Mouse (Mus musculus) embryo, embryonic 9.5 days (tissue): ENCODE measurements around the gene Lgalsl.

ENCODE experiments used
- DNase-seq: peaks from one replicate; pipeline ENCODE4 v3.0.0-alpha.2; 2017; ENCODE audit errors: extremely low spot score

Gene Lgalsl

DNA sequence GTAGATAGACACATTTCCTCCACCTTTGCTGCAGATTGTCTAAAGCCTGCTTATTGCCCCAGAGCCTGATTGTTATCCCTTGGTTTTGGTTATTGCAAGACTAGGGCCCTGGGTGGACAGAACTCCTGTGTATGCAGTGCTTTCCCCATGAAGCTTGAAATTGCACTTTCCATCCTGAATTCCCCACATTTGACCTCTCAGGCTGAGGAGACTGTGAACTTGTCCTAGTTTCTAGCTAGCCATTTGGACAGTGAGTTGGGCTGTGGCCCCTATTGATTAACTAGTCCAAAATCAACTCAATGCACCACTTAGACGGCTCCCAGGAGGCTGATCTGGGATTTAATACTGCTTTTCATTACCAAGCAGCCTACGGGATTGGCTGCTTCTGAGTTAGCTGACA is 6.9 kb downstream of the Lgalsl start:
- DNase-seq, result no peak

DNA sequence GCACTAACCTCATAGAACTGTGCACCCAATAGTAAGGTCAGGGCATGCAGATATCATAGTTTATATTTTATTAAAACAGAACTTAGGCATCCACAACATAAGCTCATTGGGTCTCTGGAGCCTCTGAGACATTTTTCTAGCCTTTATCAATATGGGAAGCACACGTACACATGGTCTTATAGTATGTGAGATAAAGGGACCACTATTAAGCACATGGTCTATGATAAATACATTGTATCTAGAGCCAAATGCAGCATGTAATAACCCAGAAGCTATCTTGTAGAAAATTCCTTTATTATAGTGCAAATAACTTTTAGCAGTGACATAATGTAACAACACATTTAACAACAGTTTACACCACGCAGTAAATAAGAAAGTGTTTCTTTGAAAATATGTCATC is 7.6 kb downstream of the Lgalsl start:
- no peak for DNase-seq

DNA sequence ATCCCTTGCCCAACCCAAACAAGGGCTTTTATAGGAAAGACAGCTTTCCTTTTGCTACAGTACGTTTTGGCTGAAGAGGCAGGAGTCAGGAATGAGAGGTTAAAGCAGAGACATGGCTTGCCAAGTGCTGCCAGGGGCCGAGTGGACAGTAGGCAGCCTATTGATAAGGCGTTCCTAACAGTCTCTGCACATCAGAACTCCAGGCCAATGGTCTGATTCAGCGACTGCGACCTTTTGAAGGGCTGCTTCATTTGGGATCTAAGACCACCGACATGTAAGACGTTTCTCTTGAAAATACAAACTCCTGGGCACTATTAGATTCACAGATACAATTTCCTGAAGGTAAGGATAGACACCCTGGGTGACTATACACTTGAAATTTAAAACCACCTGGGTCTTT is 9.5 kb downstream of the Lgalsl start:
- no peak for DNase-seq

DNA sequence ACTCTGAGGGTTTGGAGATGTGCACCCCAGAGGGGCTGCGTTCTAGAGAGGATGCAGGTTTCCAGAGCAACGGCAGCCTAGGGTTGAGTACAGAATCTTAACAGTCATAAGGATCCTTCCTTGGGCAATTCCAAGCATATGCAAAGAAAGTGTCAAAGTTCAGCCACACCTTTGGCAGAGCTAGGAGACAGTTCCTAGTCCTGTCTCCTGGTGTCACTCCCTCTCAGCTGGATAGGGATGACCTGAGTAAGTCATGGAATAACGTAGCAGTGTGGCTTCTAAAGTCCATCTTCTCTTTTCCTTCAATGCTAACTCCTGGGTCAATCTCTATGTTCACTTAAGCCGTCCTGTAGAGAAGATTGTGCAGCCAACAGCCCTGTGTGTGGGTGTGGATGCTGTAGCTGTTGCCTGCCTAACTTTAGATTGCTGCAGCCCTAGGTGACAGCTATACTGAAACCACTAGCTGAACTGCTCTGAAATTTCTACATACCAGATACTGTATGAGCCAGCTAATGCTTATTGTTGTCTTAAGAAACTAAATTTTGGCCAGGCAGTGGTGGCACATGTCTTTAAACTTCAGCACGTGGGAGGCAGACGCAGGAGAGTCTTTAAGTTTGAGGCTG is 16.8 kb downstream of the Lgalsl start:
- no peak for DNase-seq

DNA sequence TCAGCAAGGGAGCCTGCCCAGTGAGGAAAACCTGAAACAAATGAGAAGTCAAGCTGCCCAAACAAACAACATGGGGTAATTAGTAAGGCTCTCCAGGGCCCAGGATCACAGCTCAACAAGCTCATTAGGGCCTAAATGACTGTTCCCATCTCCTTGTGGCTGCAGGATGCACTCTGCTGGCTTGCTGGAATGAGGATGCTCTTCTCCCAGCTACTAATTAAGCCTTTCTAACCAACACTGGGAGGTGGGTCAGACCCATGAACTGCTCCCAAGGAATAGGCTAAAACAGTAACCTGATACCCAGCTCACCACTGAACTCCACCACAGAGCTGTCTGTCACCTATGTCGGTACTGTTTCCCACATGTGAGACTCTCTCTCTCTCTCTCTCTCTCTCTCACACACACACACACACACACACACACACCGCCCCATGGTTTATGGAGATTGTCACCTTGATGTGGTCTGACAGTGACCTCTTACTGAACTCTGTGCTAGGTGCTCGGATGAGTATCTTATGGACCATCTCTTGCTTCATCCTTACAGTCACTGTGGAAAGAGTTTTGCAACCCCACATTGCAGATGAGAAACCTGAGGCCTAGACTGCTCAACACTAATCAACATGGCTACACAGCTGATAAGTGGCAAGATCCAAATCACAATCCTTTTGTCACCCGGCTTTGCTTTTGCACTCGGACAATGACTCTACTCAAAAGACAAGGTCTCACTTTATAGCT is 18.5 kb downstream of the Lgalsl start:
- DNase-seq, result no peak

DNA sequence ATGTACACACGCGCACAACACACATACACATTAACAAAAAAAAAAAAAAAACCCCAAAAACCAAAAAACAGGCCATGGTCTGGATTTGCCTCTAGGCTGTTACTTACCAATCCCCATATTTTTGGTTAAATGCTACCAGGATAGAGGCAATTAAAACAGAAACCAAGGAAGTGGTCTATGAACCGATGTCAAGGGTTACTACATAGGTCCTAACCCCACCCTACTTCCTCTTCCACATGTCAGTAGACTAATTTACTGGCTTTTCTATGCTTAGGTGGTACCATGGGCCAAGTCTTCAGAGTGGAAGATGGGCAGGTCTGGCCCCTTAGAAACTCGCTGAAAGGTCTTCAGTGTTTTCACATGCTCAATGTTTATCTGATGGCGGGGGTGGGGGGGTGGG is 24.2 kb downstream of the Lgalsl start:
- no peak for DNase-seq

DNA sequence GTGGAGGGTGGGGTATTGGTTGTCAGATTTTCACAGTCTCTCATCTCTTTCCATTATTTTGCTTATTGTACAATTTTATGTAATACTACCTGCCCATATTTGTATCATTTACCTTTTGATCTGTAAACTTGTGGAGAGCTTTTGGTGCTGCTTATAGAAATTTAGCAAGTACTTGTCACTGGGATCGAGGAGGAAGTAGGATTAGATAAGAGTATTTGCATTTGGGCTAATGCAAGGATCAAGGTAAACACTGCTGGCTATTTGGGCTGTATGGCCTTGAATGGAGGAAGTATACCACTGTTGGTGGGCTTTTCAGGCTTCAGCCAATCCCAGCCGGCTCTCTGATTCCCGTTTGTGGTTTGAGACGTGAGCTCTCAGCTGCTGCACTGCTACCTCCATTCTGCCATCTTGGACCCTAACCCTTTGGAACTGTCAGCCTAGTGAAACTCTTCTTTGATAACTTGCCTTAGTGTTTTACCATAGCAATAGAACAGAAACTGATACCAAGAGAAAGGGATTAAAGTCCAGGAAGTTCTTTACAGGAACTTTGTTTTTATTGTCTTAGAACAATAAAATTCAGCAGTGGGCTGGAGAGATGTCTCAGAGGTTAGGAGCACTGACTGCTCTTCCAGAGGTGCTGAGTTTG is 25.1 kb downstream of the Lgalsl start:
- DNase-seq, result no peak

DNA sequence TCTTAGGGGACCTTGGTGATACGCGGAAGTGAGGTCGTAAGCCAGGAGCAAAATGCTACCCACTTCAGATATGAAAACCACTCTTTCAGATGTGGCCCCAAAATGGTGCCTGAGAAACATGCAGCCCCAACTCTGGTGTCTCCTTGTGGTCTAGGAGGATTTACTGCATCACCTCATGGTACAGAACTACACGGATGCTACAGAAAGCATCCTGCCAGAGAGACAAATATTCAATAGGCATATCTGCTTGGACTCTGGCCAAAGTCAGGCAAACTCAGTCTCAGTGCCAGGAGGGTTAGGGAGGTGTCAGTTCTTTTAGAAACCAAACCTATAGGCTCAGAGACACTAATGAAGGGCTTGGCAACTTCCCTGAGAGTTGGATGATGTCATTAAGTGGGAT is 26.4 kb downstream of the Lgalsl start:
- DNase-seq, result no peak

DNA sequence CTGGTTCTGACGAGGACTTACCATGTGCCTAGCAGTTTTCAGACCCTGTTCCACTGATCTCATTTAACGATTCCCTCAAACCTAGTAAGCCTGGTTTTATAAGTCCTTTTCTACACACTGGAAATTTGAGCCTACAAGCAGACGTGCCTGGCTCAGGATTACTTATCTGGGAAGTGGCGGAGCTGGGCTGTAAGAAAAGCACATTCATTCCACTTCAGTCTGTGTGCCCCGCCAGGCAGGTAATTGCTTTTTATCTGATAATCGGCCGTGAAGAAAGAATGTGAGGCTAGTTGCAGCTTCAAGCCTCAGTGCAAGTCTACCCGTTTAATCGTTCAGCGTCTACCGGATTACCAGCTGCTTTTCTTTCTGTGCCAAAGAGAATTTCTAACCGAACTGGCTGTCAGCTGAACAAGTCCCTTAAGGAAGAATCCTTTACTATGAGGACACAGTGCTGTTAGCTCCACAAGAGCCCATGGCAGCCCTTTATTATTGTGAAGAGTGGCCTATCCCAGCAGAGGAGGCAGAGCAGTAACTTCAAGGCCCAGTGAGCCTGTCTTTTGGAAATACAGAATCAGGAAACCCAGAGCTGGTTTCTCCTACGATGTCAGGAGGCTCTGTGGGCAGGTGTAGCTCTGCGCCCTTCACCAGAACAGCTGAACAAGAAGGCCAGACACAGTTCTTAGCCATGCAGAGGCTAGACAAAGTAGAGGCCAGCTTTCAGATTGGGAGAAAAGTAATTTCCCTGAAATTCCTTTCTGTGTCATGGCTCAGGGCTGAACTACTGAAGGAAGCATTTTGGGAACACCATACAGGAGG is 30.4 kb downstream of the Lgalsl start:
- DNase-seq, result peak; percentile 49

DNA sequence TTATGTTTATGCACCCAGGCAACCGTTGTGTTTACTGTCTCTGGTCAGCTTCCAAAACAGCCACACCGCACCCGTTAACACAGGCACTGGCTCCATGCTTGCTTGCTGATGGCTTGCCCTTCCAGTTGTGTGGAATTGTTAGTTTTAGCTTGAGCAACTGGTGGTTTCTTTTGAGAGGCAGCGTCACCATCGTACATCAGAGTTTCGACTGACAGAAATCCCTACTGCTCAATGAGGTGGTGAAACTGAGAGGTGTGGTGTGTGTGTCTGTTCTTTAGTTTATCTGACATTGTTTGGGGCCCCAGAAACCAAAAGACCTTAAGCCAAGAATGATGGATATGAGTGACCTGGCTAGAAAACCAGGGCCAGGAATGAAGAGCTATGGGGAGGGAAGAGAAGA is 33.0 kb downstream of the Lgalsl start:
- DNase-seq, result no peak

DNA sequence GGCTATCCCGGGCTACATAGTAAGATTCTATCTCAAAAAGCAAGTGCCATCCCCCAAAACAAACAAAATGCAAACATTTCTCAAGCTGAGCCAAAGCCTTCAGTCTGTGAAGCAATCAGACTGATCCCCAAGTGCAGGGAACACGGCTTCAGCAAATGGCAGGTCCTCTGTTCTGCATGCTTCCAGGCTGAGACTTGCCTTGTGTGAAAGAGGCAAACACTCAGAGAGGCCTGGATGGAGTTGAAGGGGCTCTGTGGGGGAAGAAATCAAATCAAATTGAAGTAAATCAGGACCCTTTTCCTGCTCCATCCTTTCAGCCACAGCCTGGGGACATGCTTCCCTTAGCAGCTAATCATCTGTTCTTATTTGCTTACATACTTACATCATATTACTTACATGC is 35.4 kb downstream of the Lgalsl start:
- no peak for DNase-seq

DNA sequence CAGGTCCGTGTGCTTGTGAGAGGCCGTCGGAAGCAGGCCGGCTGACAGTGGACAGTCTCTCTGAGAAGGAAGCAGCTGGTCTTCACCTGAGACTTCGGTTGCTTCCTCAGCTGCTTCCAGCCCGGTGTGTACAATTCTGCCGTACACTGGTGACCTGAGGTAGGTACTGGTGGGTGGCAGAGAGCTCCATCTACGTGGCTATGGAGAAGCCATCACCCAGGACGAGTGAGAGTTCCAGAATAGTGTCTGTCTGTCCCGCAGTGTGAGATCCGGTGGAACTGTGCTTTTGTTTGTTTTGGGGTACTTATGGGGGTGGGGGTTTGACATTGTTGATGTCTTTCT is 36.0 kb downstream of the Lgalsl start:
- DNase-seq, result no peak

DNA sequence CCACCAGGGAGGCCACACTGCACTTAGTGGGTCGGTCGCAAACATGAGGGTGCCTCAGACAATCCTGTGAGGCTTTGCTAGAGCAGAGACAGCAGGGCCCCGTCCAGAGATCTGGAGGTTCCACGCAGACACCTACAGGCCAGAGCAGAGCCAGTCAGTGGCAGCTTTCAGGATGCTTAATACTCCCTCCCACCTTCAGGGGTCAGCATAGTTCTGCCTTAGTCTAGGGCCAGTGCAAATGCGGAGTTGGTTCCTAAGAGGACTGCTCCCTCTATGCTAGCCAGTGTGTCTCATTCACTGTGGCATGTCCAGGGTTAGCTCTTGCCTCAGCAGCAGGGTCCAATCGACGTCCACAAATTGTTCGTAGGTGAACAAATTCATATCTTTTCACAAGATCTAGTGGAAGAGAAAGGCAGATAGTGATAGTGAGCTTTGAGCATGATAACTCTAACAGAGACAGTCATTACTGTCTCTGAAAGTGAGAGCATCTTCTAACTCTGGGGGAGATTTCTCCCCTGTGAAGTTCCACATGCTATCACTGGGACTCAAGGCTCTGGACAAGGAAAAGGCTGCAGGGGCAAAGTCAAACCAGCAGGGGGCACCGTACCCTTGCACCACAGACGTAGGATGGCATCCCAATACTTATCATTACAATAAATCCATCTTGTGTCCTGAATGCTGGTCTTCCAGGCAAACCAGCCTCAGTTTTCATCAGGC is 36.5 kb downstream of the Lgalsl start:
- peak; percentile 81 for DNase-seq

DNA sequence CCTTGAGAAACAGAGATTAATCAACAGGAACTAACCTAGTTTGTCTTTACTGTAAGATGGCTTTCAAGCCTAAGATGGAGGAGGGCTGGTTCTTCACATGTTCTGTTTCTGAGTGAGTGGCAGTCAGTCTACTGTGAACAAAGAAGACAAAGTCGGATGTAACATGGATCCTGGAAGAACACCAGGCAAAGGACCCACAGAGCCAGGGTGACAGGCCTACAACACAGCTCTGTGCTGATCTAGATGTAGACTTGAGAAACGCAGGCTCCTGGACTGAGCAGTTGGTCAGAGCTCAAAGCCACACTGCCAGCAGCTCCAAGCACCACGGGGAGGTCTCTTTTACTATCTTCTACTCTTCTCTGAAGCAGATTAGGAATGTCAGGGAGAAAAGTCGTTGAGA is 37.2 kb downstream of the Lgalsl start:
- DNase-seq, result no peak

DNA sequence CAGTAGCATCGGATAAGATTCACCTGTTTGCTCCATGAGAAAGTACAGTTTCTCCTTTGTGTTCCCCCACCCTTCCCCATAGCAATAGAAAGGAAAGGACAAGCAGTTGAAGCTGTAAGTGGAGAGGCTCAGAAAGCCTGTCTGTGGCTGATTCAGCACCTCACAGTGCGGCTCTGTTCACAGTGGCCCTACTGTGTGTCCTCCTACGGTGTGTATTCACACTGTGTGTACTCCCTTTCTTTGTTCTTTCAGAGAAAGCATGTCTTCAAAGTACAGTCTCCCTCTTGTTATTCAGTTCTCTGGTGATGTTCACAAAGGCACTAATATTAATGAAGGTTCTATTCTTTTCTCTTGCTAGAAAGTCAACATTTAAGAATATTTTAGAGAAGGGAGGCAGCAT is 38.2 kb downstream of the Lgalsl start:
- no peak for DNase-seq

DNA sequence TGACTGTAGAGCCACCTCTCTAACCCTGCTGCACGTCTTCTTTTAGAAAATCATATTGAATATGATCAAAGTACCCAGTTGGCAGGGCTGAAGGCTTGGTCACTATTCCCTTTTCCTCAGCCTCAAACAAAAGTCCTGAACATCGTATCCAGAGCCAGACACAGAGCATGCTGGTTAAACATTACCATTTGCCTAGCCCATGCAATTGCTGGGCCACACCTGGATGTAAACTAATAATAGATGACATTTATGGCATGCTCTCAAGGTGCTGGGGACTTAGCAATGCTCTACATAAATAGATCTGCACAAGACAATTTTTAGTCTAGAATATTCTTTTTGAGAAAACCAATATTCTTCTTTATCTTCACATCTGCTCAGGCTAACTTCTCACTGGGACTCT is 39.5 kb downstream of the Lgalsl start:
- no peak for DNase-seq

DNA sequence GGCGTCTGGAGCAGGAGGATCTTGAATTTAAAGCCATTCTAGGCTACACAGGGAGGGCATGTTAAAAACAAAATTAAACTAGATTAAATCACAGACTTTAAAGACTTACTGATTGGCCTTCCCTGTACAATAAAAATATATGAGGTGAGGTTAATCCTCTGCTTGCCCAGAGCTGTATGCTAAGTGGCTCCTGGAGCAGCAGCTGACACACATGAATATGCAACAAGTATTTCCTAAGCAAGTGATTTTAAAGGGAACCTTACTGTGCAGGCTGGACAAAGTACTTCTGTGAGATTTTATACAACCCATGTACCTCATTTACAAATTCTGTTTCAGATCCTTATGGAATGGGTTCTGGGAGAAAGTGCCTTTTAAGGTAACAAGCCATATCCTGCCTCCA is 41.8 kb downstream of the Lgalsl start:
- no peak for DNase-seq

DNA sequence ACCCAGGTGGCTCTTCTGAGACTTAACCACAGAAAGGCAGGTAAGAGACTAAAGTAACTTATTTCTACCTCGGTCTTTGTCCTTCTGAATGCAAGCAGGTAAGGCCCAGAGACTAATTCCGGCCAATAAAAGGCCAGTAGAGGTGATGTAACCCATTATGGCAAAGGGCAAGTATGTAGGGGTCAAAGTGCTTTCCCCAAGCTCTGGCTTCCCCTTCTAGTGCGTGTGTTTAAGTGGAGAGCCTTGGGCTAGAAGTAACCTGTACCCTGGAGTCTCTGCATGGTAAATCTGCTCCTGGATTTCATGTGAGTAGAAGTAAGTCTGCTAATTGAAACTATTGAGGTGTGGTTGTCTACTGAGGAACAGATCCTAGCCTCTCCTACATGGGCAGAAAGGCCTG is 42.8 kb downstream of the Lgalsl start:
- DNase-seq, result no peak

DNA sequence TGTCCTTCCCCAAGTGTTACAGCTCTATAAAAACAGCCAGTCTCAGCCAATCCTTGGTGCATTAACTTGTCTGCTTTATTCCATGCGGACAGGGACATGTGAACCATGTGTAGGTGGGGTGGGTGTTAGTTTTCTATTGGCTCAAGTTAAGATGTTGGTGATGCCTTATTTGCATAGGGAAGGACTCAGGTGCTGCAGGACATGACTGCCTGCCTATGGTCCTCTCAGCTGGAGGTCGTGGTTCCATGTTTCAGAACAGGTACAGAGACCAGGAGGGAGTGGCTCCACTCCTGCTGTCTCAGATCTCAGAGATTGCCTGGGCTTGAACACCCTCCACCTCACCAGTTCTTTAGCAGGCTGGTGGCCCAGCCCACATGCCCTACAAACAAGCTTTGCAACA is 44.7 kb downstream of the Lgalsl start:
- DNase-seq, result no peak

DNA sequence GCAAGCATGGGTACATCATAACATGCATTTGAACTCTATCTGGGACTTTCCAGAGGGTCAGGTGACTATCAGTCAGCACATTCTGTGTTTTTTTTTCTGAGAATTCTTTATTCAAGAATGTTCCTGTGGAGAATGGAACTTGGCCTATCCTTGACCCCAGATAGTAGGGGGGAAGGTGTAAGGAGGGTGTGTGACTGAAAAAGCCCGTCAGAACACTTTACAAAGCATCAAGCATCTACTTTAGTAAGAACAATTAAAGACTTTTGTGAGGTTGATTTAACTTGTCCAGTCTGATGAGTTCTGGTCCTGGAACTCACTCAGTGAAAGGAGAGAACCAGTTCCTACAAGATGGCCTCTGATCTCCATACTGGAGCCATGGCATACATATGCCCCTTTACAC is 45.7 kb downstream of the Lgalsl start:
- no peak for DNase-seq

DNA sequence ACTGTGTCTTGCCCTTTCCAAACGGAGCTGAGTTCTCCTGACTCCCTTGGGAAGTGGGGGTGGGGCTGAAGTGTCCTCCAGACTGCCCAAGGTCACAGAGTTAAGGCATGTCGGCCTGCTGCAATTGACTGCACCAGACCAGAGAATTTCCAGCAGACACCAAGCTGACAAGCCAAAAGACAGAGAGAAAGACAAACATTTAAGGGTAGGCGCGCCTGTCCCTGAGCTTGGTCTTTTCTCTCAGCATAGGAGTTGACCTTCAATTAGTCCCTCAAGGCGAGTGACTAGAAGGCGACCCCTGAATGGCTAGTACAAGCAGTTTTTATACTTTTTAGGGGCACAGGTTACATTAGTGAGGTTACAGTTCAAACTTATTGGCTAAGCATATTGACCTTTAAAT is 46.1 kb downstream of the Lgalsl start:
- DNase-seq, result no peak

DNA sequence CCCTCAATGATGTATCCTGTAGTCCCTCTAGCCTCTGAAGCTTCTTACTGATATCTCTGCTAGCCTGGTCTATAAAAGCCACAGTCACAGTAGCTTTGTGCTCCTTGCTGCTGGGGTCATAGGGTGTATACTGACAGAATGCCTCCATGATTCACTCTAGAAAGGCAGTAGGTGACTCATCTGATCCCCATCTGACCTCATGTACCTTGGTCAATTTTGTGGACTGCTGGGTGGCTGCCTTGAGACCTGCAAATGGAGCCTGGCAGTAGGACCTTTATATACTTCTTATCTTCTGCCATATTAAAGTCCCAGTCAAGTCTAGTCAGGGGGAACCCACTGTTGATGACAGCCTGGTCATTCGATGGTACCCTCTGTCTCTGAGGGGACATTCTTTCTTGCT is 47.4 kb downstream of the Lgalsl start:
- DNase-seq, result no peak
